Mouse (Mus musculus): ENCODE measurements around the gene Eps15l1. TPM values are rescaled to one million over a fixed set of nuclear protein-coding genes. Genes with fewer than 3 reads are reported as not detected.

Eps15l1 gene
- total RNA-seq (2014; rRNA removed) (9.0 and 9.5 TPM in 2 replicates), polyA plus RNA-seq (2012; rRNA removed) (8.7 and 13.0 TPM in 2 replicates)

GRCm38 (mm10) chr8:72421362-72422335 lies at the start of gene Eps15l1:
Eps15l1 (minus strand) TSS chr8:72421460.
- Histone ChIP-seq H3K27ac (replicated peaks; ENCODE audit: insufficient read depth, low read depth, low read length) (peak within 1 kb of the TSS; percentile 30), H3K9ac (ENCODE audit: low read depth, low read length) (peak within 1 kb of the TSS; percentile 84), H3K36me3 (ENCODE audit: control insufficient read depth, insufficient read depth, low read length) (no peaks in the 10 kb centered on the region), H3K4me3 (ENCODE audit: insufficient read depth, low read depth, low read length) (peak within 1 kb of the TSS; percentile 69), H3K79me2 (ENCODE audit: control insufficient read depth, insufficient read depth, low read length) (peaks cover 25% of the 10 kb centered on the region), H3K27me3 (ENCODE audit: control insufficient read depth, insufficient read depth, low read length) (no peaks in the 10 kb centered on the region), H3K4me1 (ENCODE audit: control insufficient read depth, insufficient read depth, low read length) (peaks cover 29% of the 10 kb centered on the region)
- 2% methylated on average over 48 of the region's 48 CpGs for WGBS
- peak; percentile 96 for DNase-seq (ENCODE audit: extremely low read depth, low read depth, low spot score)
- TF ChIP-seq CTCF (IDR thresholded peaks at IDR 0.05; ENCODE audit: low read depth, low read length) (no peak), POLR2A (IDR thresholded peaks at IDR 0.05; ENCODE audit: extremely low read depth, insufficient read depth, low read length) (peak; percentile 63; the same call in 1 of the 2 replicates)

GRCm38 (mm10) chr8:72470684-72471083 lies 49.4 kb upstream of the Eps15l1 start:
- Histone ChIP-seq H3K79me2 (ENCODE audit: control insufficient read depth, insufficient read depth, low read length) (no peaks in the 10 kb centered on the region), H3K27me3 (ENCODE audit: control insufficient read depth, insufficient read depth, low read length) (no peaks in the 10 kb centered on the region), H3K36me3 (ENCODE audit: control insufficient read depth, insufficient read depth, low read length) (peaks cover 24% of the 10 kb centered on the region), H3K9ac (ENCODE audit: low read depth, low read length) (no peak overlapping the region), H3K4me3 (ENCODE audit: insufficient read depth, low read depth, low read length) (no peak overlapping the region), H3K27ac (replicated peaks; ENCODE audit: insufficient read depth, low read depth, low read length) (no peak overlapping the region), H3K4me1 (ENCODE audit: control insufficient read depth, insufficient read depth, low read length) (peaks cover 16% of the 10 kb centered on the region)
- DNase-seq (ENCODE audit: extremely low read depth, low read depth, low spot score) = peak; percentile 62
- TF ChIP-seq CTCF (IDR thresholded peaks at IDR 0.05; ENCODE audit: low read depth, low read length) (no peak), POLR2A (IDR thresholded peaks at IDR 0.05; ENCODE audit: extremely low read depth, insufficient read depth, low read length) (no peak)
- 59% methylated on average over 7 of the region's 7 CpGs for whole genome bisulfite sequencing

- H3K79me2 ChIP-seq (ENCODE audit: control insufficient read depth, insufficient read depth, low read length) = no peaks in the 10 kb centered on the region
- H3K9ac ChIP-seq (ENCODE audit: low read depth, low read length) = no peak overlapping the region
- TF ChIP-seq POLR2A (IDR thresholded peaks at IDR 0.05; ENCODE audit: extremely low read depth, insufficient read depth, low read length) (no peak), CTCF (IDR thresholded peaks at IDR 0.05; ENCODE audit: low read depth, low read length) (no peak)
- no peak overlapping the region for H3K27ac ChIP-seq (replicated peaks; ENCODE audit: insufficient read depth, low read depth, low read length)
- DNase-seq (ENCODE audit: extremely low read depth, low read depth, low spot score) = no peak
- WGBS = 94% methylated on average over 8 of the region's 8 CpGs
- peaks cover 16% of the 10 kb centered on the region for H3K4me1 ChIP-seq (ENCODE audit: control insufficient read depth, insufficient read depth, low read length)
- no peak overlapping the region for H3K4me3 ChIP-seq (ENCODE audit: insufficient read depth, low read depth, low read length)
- peaks cover 28% of the 10 kb centered on the region for H3K36me3 ChIP-seq (ENCODE audit: control insufficient read depth, insufficient read depth, low read length)
- H3K27me3 ChIP-seq (ENCODE audit: control insufficient read depth, insufficient read depth, low read length) = no peaks in the 10 kb centered on the region
Observed at GRCm38 (mm10) chr8:72469984-72470383, 48.7 kb upstream of the Eps15l1 start.

- DNase-seq (ENCODE audit: extremely low read depth, low read depth, low spot score) = peak; percentile 92
- H3K9ac ChIP-seq (ENCODE audit: low read depth, low read length) = no peak overlapping the region
- peaks cover 28% of the 10 kb centered on the region for H3K36me3 ChIP-seq (ENCODE audit: control insufficient read depth, insufficient read depth, low read length)
- no peaks in the 10 kb centered on the region for H3K79me2 ChIP-seq (ENCODE audit: control insufficient read depth, insufficient read depth, low read length)
- H3K27ac ChIP-seq (replicated peaks; ENCODE audit: insufficient read depth, low read depth, low read length) = peak overlapping the region; percentile 37
- H3K4me1 ChIP-seq (ENCODE audit: control insufficient read depth, insufficient read depth, low read length) = peaks cover 15% of the 10 kb centered on the region
- TF ChIP-seq POLR2A (IDR thresholded peaks at IDR 0.05; ENCODE audit: extremely low read depth, insufficient read depth, low read length) (no peak), CTCF (IDR thresholded peaks at IDR 0.05; ENCODE audit: low read depth, low read length) (no peak)
- no peaks in the 10 kb centered on the region for H3K27me3 ChIP-seq (ENCODE audit: control insufficient read depth, insufficient read depth, low read length)
- H3K4me3 ChIP-seq (ENCODE audit: insufficient read depth, low read depth, low read length) = no peak overlapping the region
- 46% methylated on average over 2 of the region's 2 CpGs for WGBS
Observed at GRCm38 (mm10) chr8:72469243-72469642, 48.0 kb upstream of the Eps15l1 start.

GRCm38 (mm10) chr8:72464211-72464610 lies 43.0 kb upstream of the Eps15l1 start:
- Histone ChIP-seq H3K27ac (replicated peaks; ENCODE audit: insufficient read depth, low read depth, low read length) (no peak overlapping the region), H3K4me3 (ENCODE audit: insufficient read depth, low read depth, low read length) (no peak overlapping the region), H3K79me2 (ENCODE audit: control insufficient read depth, insufficient read depth, low read length) (no peaks in the 10 kb centered on the region), H3K36me3 (ENCODE audit: control insufficient read depth, insufficient read depth, low read length) (peaks cover 37% of the 10 kb centered on the region), H3K4me1 (ENCODE audit: control insufficient read depth, insufficient read depth, low read length) (peaks cover 6% of the 10 kb centered on the region), H3K9ac (ENCODE audit: low read depth, low read length) (no peak overlapping the region), H3K27me3 (ENCODE audit: control insufficient read depth, insufficient read depth, low read length) (no peaks in the 10 kb centered on the region)
- TF ChIP-seq POLR2A (IDR thresholded peaks at IDR 0.05; ENCODE audit: extremely low read depth, insufficient read depth, low read length) (no peak), CTCF (IDR thresholded peaks at IDR 0.05; ENCODE audit: low read depth, low read length) (no peak)
- 97% methylated on average over 10 of the region's 10 CpGs for WGBS
- DNase-seq (ENCODE audit: extremely low read depth, low read depth, low spot score) = no peak
